Mouse (Mus musculus): ENCODE results near the gene Moap1.
A peak's percentile ranks its signal among the peaks of the same experiment; 100 is the strongest.

Gene Moap1

DNA sequence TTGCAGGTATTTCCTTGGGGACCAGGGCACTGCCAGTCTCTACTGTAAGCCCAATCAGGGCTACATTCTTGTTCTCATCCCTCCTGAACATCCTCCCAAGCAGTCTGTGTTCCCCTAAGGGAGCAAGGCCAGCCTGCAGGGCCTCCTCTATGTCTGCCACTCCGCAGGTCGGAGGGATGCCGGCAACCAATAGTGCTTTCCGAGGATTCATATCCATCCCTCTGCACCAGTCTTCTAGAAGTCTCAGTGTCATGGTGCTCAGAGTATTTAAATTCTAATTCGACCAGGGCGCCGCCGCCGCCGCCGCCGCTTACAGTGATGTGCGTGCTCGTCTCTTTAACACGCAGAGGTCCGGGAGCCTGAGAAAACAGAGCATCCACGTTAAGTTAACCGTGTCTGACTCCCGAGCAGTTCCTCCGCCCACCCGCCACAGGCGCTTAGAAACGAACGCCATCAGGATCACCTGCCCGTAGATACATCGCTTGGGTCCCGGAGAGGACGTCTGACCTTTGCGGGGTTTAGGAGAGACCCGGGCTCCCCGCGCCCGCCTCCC is 349 bp downstream of the Moap1 start:
- no peak for DNase-seq (ENCODE audit: inconsistent age in 2 of 2, low spot score in 1 of 2)

DNA sequence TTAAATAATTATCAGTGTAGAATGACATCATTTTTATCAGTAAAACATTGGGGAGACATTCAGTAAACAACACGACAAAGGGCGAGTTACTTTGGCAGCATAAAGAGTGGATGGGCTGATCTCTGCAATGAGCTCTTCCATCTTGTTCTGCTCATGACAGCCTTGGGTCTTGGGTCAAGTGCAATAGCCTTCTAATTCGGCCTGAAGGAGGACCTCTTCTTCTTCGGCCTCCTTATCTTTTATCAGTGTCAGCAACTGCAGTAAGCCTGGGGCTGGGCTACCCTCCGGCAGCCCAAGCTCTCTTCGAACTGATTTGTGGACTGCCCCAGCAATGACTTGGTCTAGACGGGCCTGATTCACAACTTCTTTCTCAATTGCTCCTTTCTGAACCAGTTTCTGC is 1.4 kb downstream of the Moap1 start:
- no peak for DNase-seq (ENCODE audit: inconsistent age in 2 of 2, low spot score in 1 of 2)

DNA sequence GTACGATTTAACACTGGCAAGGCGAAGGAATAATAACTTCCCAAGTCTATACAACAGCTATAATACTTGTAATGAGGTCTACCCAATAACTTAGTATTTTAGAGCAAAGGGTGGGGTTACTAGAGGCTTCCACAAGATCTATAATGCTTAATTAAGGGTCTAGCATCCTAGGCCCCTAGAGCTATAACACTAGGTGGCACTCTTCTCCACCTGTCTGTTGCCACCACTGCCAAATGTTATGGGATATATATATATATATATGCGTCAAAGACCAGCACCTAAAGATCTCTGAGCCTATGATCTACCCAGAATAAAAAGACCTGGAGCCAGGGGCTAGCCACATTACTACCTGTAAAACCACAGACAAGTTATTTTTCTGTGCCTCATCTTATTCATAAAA is 3.2 kb downstream of the Moap1 start:
- DNase-seq (ENCODE audit: inconsistent age in 2 of 2, low spot score in 1 of 2) = peak in 1 of 2 experiments; percentile 51

DNA sequence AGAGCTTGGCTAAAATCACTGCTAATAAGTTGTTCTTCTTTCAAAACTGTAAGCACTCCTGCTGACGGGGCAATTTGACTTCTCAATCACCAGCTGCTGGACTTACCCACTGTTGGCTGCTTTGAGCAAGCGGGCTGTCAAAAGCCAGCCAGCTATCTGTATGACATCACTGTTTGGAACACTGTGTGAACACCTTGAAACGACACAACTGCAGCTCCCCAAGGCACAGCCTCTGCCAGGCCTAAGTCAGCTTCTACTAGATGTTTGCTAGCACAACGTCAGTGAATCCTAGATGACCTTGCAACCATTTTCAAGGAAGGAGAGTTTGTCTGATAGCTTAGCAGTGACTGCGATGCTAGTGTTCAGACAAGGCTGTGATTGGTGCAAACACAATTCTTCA is 4.4 kb downstream of the Moap1 start:
- DNase-seq (ENCODE audit: inconsistent age in 2 of 2, low spot score in 1 of 2) = peak in 1 of 2 experiments; percentile 54

DNA sequence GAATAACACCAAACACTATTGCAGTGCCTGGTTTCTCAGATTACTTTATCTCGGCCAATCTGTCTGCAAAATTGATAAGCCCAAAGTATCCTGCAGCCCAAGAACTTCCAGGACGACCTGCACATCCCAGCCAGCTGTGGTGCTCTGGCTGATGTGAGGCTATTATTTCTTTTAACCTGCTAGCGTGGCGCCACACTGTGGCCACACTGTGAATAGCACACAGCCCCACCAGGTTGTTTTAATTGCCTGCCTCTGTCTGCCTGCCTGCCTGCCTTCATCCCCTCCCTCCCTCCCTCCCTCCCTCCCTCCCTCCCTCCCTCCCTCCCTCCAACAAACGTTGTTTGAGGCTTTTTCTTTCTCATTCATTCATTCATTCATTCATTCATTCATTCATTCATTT is 10.1 kb downstream of the Moap1 start:
- peak; percentile 73 to 81 for DNase-seq (ENCODE audit: inconsistent age in 2 of 2, low spot score in 1 of 2)

DNA sequence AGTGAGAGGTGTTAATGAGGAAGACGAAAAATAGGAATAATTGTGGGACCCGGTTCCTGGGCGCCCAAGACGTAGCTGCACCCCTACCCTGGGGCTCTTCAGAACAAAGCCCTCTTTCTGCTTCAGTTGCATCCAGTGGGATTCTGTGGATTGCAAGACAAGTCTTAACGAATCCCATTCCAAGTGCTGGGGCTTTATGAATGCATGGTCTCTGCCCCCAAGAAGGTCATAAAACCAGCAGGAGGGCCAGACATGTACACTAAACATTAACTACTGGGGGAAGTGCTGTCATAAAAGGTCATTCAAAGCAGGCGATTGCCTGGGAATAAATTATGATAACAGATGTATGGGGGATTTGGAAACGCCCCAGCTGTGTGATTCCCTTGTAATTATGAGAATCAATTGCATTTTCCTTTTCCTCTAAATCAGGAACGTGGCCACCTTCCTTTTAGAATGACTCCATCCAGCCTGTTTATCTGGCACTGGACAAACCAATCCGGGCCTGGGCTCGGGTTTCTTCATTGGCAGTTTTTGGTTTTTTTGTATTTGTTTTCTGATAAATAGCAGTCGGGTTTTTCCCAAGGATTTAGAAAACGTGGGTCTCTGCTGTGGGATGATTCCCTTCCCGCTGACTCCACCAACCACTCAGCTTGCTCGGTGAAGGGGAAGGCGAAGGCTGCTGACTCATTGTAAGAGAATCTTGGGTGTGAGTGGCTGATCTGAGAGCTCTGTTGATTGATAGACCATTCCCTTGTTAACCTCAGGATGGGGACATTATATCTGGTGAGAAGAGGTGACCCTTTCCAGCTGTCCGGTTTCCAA is 12.5 kb downstream of the Moap1 start:
- DNase-seq (ENCODE audit: inconsistent age in 2 of 2, low spot score in 1 of 2) = peak; percentile 73 to 80

DNA sequence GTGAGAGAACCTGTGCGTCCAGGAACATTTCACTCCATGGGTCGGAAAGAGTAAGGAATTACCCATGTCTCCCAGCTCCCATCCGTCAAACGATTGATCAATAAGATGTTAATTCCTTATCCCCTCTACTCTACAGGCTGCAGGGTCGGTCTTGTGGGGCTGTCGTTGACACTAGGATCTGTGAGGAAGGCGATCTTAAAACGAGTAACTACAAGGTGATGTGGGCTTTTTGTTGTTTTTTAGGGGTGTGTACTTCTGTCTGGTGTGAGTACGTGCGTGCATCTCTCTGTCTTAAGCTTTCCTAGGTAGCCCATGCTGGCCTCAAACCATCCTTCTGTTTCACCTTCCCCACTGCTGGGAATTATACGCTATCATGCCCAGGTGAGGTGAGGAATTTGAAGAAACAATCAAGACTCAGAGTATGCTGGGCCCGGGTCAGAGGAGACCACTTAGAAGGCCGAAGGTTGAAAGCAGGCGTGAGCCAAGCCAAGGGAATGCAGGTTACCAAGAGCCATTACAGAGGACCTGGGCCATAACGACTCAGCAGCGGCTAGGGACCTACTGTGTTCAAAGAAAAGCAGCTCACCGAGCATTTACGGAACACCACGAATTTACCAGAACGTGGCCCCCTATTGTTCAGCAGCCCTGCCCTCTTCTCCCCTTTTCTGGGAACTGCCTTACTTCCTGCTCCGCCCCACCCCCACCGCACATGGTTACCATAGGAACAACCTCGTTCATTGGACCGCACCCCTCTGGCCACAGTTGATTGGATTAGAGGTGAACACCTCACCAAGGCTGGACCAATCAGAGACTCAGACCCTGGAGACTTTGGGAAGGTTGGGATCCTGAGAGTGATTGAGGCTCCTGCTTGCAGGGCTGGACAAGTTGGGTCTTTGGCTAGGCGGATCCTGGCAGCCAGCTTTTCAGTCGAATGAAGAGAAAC is 13.3 kb downstream of the Moap1 start:
- peak; percentile 65 to 74 for DNase-seq (ENCODE audit: inconsistent age in 2 of 2, low spot score in 1 of 2)

DNA sequence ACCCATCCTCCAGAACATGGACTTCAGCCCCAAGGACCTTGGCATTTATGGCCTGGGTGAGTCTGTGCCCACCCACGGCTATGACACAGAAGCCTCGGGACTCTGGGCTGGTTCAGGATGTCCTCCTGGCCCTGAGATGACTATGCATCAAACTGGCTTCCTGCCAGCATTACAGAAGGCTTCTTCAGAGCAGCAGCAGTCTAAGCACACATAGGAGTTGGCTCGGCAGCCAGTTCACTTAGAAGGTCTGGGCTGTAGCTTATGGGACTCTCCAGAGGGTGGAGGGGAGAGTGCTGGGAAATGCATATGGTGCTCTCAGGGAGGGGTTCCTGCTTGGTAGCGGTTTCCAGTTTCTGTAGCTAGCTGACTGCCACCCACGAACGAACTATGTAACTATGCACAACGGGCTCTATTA is 17.7 kb downstream of the Moap1 start:
- DNase-seq (ENCODE audit: inconsistent age in 2 of 2, low spot score in 1 of 2) = peak; percentile 85 to 91

DNA sequence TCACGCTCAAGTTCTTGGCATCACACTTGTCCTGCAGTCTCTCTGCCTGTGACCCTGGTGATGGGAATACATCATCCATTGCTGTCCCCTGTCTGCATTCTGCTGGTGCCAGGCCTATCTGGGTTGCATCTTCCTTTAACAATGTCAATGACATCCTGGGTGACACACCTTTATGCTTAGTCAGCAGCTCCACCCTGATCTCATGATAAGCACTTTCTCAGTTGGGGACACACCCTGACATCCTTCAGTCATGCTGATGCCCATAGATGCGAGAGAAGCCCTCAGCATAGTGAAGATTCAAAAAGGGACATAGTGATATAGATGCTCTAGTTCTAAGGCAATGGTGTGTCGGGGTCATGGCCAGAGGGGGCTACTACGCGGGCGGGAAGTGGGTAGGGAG is 18.3 kb downstream of the Moap1 start:
- peak in 1 of 2 experiments; percentile 47 for DNase-seq (ENCODE audit: inconsistent age in 2 of 2, low spot score in 1 of 2)

DNA sequence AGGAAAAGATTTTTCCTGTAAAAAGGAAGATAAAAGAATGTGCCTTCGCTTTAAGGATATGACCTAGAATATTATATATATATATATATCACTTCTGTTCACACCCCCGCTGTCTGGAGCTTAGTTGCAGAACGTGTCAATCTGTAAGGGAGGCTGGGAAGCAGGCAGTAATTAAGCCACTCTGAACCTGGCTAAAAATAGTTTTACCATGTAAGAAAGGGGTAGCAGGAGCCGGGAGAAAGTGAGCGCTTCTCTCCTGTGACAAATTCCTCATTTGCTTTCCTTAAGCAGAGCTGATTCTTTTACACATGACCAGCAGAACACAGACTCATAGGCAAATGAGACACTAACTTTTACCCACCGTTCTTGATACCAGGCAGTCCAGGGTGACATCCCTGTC is 19.6 kb downstream of the Moap1 start:
- DNase-seq (ENCODE audit: inconsistent age in 2 of 2, low spot score in 1 of 2) = no peak

DNA sequence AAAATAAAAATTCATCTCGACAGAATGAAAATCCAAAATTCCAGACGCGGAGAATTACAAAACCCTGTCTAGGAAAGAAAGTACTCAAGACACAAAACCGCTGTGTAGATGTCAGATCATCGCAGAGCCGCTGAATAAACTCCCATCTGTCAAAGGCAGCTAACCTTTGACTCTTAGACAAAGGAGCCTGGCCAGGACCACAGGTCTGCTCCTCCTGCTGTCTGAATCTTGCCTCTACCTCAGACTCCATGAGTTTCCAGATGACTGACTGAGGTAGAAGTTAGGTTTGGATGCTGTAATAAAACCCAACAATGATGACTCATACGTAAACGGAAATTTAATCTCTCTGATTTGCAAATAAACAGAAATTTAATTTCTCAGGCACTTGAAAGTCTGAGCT is 20.5 kb downstream of the Moap1 start:
- no peak for DNase-seq (ENCODE audit: inconsistent age in 2 of 2, low spot score in 1 of 2)

DNA sequence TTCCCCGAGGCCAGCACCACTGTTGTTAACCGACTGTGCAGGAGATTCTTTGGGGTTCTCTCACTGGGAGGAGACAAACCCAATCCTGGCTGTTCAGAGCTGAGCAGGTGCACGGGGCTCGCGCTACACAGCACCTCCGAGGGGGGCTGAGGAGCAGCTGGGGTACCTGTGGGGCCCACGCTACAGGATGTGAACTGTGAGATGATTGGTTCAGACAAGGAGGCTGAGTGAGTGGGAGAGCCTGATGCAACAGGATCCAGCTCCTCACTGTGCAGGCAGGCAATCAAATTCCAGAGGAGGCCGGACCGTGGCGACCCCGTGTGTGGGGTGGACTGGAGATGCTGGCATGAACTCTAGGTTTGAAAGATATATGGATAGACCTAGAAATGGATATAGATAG is 21.0 kb downstream of the Moap1 start:
- no peak for DNase-seq (ENCODE audit: inconsistent age in 2 of 2, low spot score in 1 of 2)

DNA sequence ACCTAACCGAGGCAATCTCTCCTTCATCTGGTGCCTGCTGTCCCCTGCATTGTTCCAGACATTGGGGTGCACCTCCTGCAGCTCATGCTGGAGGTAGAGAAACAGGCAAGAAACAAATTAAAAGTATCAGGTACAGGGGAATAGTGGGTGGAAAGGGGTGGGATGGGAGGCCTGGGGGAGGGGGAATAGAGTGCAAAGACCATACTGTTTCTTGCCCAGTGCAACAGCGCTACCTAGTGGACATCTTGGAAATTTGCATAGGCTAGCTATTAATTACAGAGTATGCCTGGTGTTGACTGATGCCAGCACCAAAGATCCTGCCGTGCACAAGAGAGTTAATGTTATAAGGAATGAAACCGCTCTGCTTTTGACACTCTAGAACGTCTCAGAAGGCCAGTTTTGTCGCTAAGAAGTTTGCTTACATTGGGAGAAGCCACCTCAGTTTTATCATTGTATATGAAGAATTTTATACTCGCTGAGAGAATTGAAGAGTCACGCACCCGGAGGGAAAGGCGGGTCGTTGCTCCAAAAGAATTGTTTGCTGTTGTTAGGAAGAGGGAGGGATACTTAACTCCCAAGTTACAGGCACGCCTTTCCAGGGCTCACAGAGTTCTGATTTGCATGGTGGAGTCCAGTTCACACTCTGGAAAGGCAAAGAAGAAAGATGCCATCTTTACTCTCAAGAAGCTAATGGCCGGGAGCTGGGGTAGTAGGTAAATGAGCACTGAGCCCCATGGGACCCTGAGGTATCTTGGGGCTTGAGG is 23.7 kb downstream of the Moap1 start:
- peak in 1 of 2 experiments; percentile 77 for DNase-seq (ENCODE audit: inconsistent age in 2 of 2, low spot score in 1 of 2)

DNA sequence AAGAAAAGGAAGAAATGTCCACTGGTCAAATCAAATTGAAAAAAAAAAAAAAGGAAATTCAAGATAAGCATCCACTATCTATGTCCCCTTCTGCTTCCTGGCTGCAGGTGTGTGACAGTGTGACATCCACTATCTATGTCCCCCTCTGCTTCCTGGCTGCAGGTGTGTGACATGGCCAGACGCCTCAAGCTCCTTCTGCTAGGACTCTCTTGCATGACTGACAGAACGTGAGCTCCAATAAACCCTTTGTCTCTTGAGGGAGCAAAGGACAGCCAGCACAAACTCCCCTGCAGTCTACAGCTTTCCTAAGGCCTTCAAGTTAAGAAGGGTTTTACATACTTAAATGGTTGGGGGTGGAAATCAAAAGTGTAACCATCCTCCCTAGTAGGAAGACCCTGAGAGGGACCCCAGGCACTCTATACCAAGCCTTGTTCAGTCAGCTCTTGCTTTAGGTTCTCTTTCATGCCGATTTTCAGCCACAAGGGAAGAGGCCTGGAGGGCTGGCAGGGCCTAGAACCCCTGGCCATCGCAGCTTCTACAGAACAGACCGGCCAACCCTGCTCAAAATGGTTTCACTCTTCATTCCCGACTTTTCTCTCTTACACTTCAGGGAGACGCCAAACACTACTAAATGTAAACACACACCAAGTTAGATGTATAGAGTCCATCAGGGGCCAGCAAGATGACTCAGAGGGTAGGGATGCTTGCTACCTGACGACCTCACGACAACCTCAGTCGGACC is 28.6 kb downstream of the Moap1 start:
- no peak for DNase-seq (ENCODE audit: inconsistent age in 2 of 2, low spot score in 1 of 2)

DNA sequence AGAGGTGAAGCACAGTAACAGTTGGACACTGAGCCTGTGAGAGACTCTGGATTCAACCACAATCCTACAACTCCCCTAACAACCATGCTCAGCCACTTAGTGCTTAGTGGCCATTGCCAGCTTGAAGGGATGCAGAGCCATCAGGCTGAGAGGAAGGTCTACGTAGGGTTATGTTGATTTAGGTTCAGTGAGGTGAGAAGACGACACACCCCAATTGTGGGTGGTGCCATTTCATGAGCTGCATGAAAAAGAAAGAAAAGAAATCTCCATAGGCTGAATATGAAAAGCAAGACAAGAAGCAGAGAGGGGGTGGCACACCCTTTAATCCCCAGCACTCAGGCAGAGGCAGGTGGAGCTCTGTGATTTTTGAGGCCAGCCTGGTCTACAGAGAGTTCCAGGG is 29.3 kb downstream of the Moap1 start:
- DNase-seq (ENCODE audit: inconsistent age in 2 of 2, low spot score in 1 of 2) = no peak

DNA sequence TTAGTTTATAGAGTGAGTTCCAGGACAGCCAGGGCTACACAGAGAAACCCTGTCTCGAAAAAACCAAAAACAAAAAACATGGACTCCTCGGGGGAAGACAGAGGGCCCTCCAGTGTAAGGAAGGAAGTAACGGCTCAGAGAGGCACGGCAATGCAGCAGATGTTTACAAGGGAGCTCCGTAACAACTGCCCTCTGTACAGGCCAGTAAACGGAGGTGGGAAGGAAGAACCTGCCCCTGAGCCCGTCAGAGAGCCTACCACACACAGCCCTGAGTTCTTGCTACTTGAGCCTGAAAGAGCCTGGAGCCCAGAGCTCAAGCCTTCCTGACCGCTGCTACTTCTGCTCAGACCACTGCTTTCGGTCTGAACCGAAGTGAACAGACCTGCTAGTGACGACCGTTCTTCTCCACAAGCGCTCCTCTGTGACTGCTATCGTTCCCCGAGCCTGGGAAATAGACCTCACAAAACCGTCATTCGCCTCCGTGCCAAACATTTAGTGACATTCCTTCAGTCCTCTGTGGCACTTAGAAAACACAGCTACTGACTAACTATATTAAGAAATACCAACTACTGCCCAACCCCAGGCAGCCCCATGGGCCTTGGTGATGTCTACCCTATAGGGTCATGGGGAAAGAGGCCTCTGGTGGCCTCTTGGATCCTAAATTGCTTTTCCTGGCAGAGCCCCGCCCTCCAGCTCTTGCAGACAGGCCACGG is 30.2 kb downstream of the Moap1 start:
- DNase-seq (ENCODE audit: inconsistent age in 2 of 2, low spot score in 1 of 2) = no peak

DNA sequence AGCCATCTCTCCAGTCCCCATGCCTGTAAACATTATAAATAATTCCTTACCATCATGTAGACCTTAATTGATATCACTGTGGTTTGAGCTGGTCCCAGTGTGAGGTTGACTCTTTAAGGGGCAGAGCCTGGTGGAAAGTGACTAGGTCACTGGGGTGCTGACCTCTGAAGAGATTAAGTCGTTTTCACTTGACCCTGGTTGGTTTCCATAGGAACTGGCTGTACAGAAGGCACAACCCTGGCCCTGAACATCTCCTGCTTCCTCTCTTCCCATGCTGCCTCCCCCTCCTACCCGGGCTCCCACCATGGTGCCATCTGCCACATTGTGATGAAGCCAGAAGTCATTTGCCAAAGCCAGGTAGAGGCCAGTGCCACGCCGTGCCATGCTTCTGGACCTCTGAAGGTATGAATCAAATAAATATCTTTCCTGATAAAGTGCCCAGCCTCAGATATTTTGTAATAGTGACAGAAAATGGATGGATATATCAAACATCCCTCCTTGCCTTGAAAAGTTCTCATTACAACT is 32.5 kb downstream of the Moap1 start:
- DNase-seq (ENCODE audit: inconsistent age in 2 of 2, low spot score in 1 of 2) = no peak

DNA sequence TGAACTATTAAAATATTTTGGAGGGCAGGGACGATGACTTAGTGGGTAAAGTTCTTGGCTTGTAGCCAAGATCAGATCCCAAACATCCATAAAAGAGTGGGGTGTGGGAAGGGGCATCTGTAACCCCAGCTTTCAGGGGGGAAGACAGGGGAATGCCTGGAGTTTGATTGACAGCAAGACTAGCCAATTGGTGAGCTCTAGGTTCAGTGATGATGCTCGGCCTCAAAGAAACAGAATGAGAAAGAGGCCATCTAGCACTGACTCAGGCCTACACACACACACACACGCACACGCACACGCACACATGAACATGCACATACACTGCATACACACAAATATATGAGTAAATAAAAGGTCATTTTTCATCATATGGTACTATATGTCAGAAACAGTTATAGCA is 33.6 kb downstream of the Moap1 start:
- DNase-seq (ENCODE audit: inconsistent age in 2 of 2, low spot score in 1 of 2) = no peak

DNA sequence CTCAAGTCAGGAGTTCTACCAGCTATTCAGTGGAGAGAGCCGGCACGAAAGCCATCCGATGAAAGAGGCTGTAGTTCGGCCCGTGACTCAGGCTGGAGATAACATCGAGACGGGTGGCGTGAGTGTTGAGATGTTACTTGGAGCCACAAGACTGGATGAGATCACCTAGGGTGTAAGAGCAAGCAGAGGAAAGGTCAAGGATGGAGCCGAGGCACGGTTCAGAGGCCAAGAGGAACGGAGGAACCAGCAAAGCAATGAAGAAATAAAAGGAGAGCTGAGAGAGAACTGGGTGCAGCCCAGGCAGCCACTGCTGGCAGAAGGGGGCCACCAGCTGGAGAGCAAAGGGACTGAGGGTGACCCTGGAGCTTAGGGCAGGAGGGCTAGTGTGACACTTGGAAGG is 35.2 kb downstream of the Moap1 start:
- DNase-seq (ENCODE audit: inconsistent age in 2 of 2, low spot score in 1 of 2) = peak; percentile 88 to 91
